Mouse (Mus musculus): ENCODE data around the gene Oxtr. TPM values are rescaled to one million over a fixed set of nuclear protein-coding genes. Genes with fewer than 3 reads are reported as not detected.

The Oxtr gene
- polyA plus RNA-seq, 1 experiment from 2014 or later: 0.64 TPM

DNA sequence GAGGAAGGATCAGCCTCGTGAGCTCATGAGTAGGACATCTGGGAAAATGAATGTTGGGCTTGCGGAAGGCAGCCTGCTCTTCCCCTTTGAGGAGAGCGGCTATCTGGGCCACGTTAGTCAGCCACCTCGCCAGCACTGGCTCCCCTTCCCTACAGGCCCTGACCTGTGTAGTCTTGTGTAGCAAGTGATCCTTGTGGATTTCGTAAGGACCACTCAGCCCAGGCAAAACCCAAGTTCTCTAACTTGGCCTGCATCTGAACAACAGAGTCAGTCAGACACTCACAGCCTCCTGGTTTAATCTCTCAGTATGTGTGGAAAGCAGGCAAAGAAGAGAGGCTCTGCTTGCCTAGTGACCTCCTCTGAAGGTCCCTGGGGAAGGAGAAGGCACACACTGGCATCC, 2.9 kb upstream of the Oxtr start:
- H3K27me3 ChIP-seq (ENCODE audit: control insufficient read depth, insufficient read depth, low read length): peaks cover 32% of the 10 kb centered on the region
- no peak overlapping the region for H3K4me3 ChIP-seq (replicated peaks; ENCODE audit: low read depth, low read length)
- no peak overlapping the region for H3K4me2 ChIP-seq (ENCODE audit: low read length)
- no peak overlapping the region for H3K27ac ChIP-seq (replicated peaks; ENCODE audit: low read depth, low read length)
- DNase-seq (no peak), ATAC-seq (ENCODE audit: low FRiP score, low TSS enrichment) (no peak)
- no peaks in the 10 kb centered on the region for H3K36me3 ChIP-seq (ENCODE audit: control insufficient read depth, insufficient read depth, low read length)
- no peak overlapping the region for H3K9ac ChIP-seq (replicated peaks; ENCODE audit: low read length)
- peaks cover 11% of the 10 kb centered on the region; the same call in 1 of the 2 replicates for H3K4me1 ChIP-seq (ENCODE audit: control insufficient read depth, insufficient read depth, low read length)
- 88% methylated on average over 6 of the region's 6 CpGs for WGBS
- H3K9me3 ChIP-seq (ENCODE audit: control insufficient read depth, low read length): no peaks in the 10 kb centered on the region

DNA sequence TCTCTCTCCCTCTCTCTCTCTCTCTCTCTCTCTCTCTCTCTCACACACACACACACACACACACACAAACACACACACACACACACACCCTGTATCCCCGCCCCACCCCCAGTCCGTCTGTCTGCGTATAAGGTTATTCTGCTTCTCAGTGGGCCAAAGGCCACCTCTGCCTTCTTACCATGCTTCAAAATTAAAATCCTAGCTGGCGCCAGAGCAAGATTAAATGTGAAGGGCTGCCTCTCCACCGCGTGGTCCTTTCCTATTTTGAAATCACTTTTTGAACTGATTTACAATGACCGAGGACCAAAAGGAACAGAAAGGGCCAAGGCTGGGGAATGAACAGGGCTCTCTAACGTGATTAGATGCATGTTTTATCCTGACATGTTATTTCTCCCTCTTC, 1.8 kb upstream of the Oxtr start:
- no peak for DNase-seq
- H3K9ac ChIP-seq (replicated peaks; ENCODE audit: low read length): no peak overlapping the region
- H3K4me2 ChIP-seq (ENCODE audit: low read length): no peak overlapping the region
- WGBS: 69% methylated on average over 8 of the region's 8 CpGs
- H3K36me3 ChIP-seq (ENCODE audit: control insufficient read depth, insufficient read depth, low read length): no peaks in the 10 kb centered on the region
- no peak overlapping the region for H3K4me3 ChIP-seq (replicated peaks; ENCODE audit: low read depth, low read length)
- H3K4me1 ChIP-seq (ENCODE audit: control insufficient read depth, insufficient read depth, low read length): peaks cover 11% of the 10 kb centered on the region; the same call in 1 of the 2 replicates
- H3K9me3 ChIP-seq (ENCODE audit: control insufficient read depth, low read length): no peaks in the 10 kb centered on the region
- no peak overlapping the region for H3K27ac ChIP-seq (replicated peaks; ENCODE audit: low read depth, low read length)
- no peak for ATAC-seq (ENCODE audit: low FRiP score, low TSS enrichment)
- peaks cover 33% of the 10 kb centered on the region for H3K27me3 ChIP-seq (ENCODE audit: control insufficient read depth, insufficient read depth, low read length)

DNA sequence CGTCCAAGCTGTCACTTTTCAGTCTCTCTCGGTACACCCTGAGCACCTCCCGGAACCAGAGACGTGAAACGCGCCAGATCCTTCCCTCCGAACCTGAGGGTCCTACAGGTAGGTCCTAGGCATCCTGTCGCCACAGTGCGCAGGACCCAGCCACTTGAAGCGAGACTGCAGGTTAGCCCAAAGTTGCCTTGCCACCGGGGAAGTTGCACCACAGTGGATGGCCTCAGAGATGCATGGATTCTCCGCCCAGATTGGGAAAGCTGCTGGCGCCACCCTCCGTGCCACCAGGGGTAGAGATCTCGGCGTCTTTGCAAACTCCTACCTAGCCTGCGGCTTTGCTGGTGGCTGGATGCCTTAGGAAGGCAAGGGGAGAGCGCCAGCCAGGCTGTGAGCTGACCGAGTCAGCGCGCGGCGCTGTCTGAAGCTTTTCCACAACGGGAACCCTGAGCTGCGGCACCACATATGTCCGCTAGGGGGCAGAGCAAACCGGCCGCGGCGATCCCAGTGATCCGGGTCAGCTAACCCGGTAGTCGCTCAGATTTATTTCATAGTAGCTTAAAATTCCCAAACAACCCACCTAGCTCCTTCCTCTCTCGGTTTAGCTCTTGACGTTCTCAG, 991 bp upstream of the Oxtr start:
- Histone ChIP-seq H3K27ac (replicated peaks; ENCODE audit: low read depth, low read length) (no peak overlapping the region), H3K9ac (replicated peaks; ENCODE audit: low read length) (peak overlapping the region; percentile 37), H3K27me3 (ENCODE audit: control insufficient read depth, insufficient read depth, low read length) (peaks cover 33% of the 10 kb centered on the region), H3K4me1 (ENCODE audit: control insufficient read depth, insufficient read depth, low read length) (peaks cover 11% of the 10 kb centered on the region; the same call in 1 of the 2 replicates), H3K36me3 (ENCODE audit: control insufficient read depth, insufficient read depth, low read length) (no peaks in the 10 kb centered on the region), H3K4me3 (replicated peaks; ENCODE audit: low read depth, low read length) (peak overlapping the region; percentile 36), H3K4me2 (ENCODE audit: low read length) (peak overlapping the region; percentile 70), H3K9me3 (ENCODE audit: control insufficient read depth, low read length) (no peaks in the 10 kb centered on the region)
- peak; percentile 91 for DNase-seq
- 2% methylated on average over 35 of the region's 35 CpGs for WGBS
- peak; percentile 62 for ATAC-seq (ENCODE audit: low FRiP score, low TSS enrichment)

DNA sequence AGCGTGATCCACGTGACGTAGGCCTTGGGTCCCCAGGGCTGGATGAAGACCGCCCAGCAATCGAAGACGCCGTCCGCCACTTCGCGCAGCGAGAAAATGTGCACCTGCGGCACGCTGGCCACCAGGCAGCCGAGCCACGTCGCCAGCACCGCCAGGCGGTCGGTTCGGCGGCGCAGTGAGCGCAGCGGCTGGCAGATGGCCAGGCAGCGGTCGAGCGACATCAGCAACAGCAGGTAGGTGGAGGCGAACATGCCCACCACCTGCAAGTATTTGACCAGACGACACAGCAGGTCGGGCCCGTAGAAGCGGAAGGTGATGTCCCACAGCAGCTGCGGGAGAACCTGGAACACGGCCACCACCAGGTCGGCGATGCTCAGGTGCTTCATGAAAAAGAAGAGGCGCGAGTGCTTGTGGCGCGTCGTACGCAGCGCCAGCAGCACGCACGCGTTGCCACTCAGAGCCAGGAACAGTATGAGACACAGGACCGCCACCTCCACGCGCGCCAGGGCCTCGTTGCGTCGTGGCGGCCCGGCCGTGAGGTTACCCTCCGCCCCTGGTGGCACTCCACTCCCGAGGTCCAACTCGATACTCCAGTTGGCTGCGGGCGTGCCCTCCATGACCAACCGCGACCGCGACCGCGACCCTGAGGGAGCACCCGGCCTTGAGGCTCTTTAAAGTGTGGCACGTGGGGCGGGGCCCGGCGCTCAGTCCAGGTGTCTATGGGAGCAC, 398 bp downstream of the Oxtr start:
- DNase-seq (peak; percentile 73), ATAC-seq (ENCODE audit: low FRiP score, low TSS enrichment) (peak; percentile 18; the same call in 1 of the 2 replicates)
- peaks cover 33% of the 10 kb centered on the region for H3K27me3 ChIP-seq (ENCODE audit: control insufficient read depth, insufficient read depth, low read length)
- 4% methylated on average over 72 of the region's 72 CpGs for WGBS
- no peaks in the 10 kb centered on the region for H3K9me3 ChIP-seq (ENCODE audit: control insufficient read depth, low read length)
- peaks cover 11% of the 10 kb centered on the region; the same call in 1 of the 2 replicates for H3K4me1 ChIP-seq (ENCODE audit: control insufficient read depth, insufficient read depth, low read length)
- peak overlapping the region; percentile 36 for H3K4me3 ChIP-seq (replicated peaks; ENCODE audit: low read depth, low read length)
- no peak overlapping the region for H3K27ac ChIP-seq (replicated peaks; ENCODE audit: low read depth, low read length)
- peak overlapping the region; percentile 29; the same call in 1 of the 2 replicates for H3K9ac ChIP-seq (replicated peaks; ENCODE audit: low read length)
- H3K36me3 ChIP-seq (ENCODE audit: control insufficient read depth, insufficient read depth, low read length): no peaks in the 10 kb centered on the region
- peak overlapping the region; percentile 70 for H3K4me2 ChIP-seq (ENCODE audit: low read length)

DNA sequence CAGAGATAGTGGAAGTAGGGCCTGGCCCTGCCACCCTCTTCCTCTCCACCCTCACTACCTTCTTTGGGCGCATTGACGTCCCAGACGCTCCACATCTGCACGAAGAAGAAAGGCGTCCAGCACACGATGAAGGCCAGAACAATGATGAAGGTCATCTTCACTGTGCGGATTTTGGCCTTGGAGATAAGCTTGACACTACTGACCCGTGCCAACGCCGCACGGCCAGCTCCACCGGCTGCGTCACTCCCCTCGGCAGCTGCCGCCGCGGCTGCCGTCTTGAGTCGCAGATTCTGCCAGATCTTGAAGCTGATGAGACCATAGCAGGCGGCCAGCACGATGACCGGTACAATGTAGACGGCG, 942 bp downstream of the Oxtr start:
- Histone ChIP-seq H3K9ac (replicated peaks; ENCODE audit: low read length) (peak overlapping the region; percentile 29; the same call in 1 of the 2 replicates), H3K4me2 (ENCODE audit: low read length) (peak overlapping the region; percentile 70), H3K4me3 (replicated peaks; ENCODE audit: low read depth, low read length) (peak overlapping the region; percentile 36), H3K36me3 (ENCODE audit: control insufficient read depth, insufficient read depth, low read length) (no peaks in the 10 kb centered on the region), H3K27me3 (ENCODE audit: control insufficient read depth, insufficient read depth, low read length) (peaks cover 33% of the 10 kb centered on the region), H3K27ac (replicated peaks; ENCODE audit: low read depth, low read length) (no peak overlapping the region), H3K4me1 (ENCODE audit: control insufficient read depth, insufficient read depth, low read length) (peaks cover 11% of the 10 kb centered on the region; the same call in 1 of the 2 replicates), H3K9me3 (ENCODE audit: control insufficient read depth, low read length) (no peaks in the 10 kb centered on the region)
- WGBS: 26% methylated on average over 24 of the region's 24 CpGs
- ATAC-seq (ENCODE audit: low FRiP score, low TSS enrichment): no peak
- DNase-seq: no peak

DNA sequence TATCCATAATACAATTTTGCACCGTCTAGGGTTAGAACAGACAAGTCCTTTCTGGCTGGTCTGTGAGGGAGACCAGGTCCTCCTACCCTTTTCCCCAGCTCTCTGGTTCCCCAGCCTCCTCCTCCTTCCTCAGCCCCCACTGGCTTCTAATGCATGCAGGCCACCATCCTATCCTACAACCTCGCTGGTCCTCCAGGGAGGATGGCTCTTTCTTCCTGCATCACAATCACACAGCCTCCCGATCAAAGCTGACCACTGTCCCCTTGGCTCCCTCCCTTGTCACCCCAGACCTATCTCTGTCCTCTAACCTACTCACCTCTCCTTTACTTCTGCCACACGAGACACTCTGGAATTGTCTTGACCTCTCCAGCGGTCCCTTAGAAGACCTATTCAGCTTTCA, 1.8 kb downstream of the Oxtr start:
- Histone ChIP-seq H3K9me3 (ENCODE audit: control insufficient read depth, low read length) (no peaks in the 10 kb centered on the region), H3K9ac (replicated peaks; ENCODE audit: low read length) (no peak overlapping the region), H3K27ac (replicated peaks; ENCODE audit: low read depth, low read length) (no peak overlapping the region), H3K27me3 (ENCODE audit: control insufficient read depth, insufficient read depth, low read length) (peaks cover 33% of the 10 kb centered on the region), H3K4me3 (replicated peaks; ENCODE audit: low read depth, low read length) (no peak overlapping the region), H3K4me2 (ENCODE audit: low read length) (no peak overlapping the region), H3K4me1 (ENCODE audit: control insufficient read depth, insufficient read depth, low read length) (peaks cover 11% of the 10 kb centered on the region; the same call in 1 of the 2 replicates), H3K36me3 (ENCODE audit: control insufficient read depth, insufficient read depth, low read length) (no peaks in the 10 kb centered on the region)
- WGBS: 84% methylated on average over 5 of the region's 5 CpGs
- DNase-seq (no peak), ATAC-seq (ENCODE audit: low FRiP score, low TSS enrichment) (no peak)

DNA sequence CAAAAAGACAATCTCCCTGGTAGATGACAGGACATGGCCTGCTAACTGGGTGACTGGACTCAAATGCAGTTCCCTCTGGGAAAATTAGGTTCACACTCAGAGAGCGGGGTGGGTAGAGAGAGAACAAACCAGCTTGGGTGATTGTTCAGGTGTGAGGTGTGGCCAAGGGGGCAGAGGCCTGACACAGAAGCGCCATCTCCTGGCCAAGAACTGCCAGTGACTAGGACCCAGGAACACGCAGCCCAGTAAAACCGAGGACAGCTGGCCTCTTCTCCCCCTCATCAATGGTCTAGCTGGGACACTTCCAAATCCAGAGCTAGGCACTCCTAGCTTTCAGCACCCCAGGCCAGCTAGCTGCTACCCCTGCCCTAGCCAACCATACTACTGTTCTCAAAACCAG, 5.4 kb downstream of the Oxtr start:
- no peak overlapping the region for H3K27ac ChIP-seq (replicated peaks; ENCODE audit: low read depth, low read length)
- ATAC-seq (ENCODE audit: low FRiP score, low TSS enrichment): no peak
- WGBS: 11% methylated on average over 4 of the region's 4 CpGs

DNA sequence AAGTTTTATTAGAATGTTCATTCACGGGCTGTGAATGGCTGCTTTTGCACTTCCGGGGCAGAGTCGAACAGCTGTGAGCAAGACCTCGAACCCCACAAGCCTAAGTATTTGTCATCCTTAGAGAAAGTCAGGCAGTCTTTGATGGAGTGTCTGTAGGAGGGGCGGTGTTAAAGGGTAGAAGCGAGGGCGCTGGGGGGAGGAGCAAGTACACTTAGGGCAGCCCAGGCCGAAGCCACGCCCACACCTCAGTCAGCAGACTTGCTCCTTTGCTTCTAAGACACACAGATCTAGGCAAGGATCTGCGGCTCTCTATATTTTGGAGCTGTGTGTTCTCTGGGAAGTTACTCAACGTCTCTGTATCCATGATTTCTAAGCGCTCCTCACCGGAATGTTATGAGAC, 9.9 kb downstream of the Oxtr start:
- Histone ChIP-seq H3K4me2 (ENCODE audit: low read length) (no peak overlapping the region), H3K4me1 (ENCODE audit: control insufficient read depth, insufficient read depth, low read length) (no peaks in the 10 kb centered on the region), H3K4me3 (replicated peaks; ENCODE audit: low read depth, low read length) (no peak overlapping the region), H3K36me3 (ENCODE audit: control insufficient read depth, insufficient read depth, low read length) (no peaks in the 10 kb centered on the region), H3K27ac (replicated peaks; ENCODE audit: low read depth, low read length) (no peak overlapping the region), H3K9ac (replicated peaks; ENCODE audit: low read length) (no peak overlapping the region), H3K27me3 (ENCODE audit: control insufficient read depth, insufficient read depth, low read length) (no peaks in the 10 kb centered on the region), H3K9me3 (ENCODE audit: control insufficient read depth, low read length) (no peaks in the 10 kb centered on the region)
- no peak for DNase-seq
- 0 out of 2 replicates have a peak, but pooled peaks have one; percentile 18 for ATAC-seq (ENCODE audit: low FRiP score, low TSS enrichment)
- WGBS: 54% methylated on average over 13 of the region's 13 CpGs

More for the DNA sequence above, 5.4 kb downstream of the Oxtr start:
- DNase-seq: peak; percentile 58
- Histone ChIP-seq H3K9me3 (ENCODE audit: control insufficient read depth, low read length) (no peaks in the 10 kb centered on the region), H3K9ac (replicated peaks; ENCODE audit: low read length) (no peak overlapping the region), H3K27me3 (ENCODE audit: control insufficient read depth, insufficient read depth, low read length) (peaks cover 18% of the 10 kb centered on the region), H3K4me2 (ENCODE audit: low read length) (no peak overlapping the region), H3K36me3 (ENCODE audit: control insufficient read depth, insufficient read depth, low read length) (no peaks in the 10 kb centered on the region), H3K4me1 (ENCODE audit: control insufficient read depth, insufficient read depth, low read length) (peaks cover 6% of the 10 kb centered on the region; the same call in 1 of the 2 replicates), H3K4me3 (replicated peaks; ENCODE audit: low read depth, low read length) (no peak overlapping the region)

DNA sequence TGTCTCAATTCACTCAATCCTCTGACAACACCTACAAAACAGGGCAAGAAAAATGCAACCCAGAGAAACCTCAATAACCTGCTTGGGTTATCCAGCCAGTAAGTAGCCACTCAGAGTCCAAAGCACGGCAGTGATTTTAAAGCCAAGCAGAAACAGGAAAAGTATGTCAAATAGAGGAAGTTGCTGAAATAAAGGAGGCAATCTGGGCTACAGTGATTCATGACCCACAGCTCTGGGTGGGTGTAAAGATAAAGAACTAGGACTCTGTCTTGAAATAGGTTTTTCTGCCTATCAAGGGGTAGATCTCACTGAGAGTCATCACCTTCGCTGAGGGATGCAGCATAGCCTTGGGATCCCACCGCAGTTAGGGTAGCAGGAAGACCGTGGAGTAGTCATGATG, 18.1 kb downstream of the Oxtr start:
- H3K4me1 ChIP-seq (ENCODE audit: control insufficient read depth, insufficient read depth, low read length): no peaks in the 10 kb centered on the region
- 92% methylated on average over 4 of the region's 4 CpGs for WGBS
- no peak for ATAC-seq (ENCODE audit: low FRiP score, low TSS enrichment)

More for the DNA sequence above, 18.1 kb downstream of the Oxtr start:
- no peak for DNase-seq
- Histone ChIP-seq H3K9me3 (ENCODE audit: control insufficient read depth, low read length) (no peaks in the 10 kb centered on the region), H3K9ac (replicated peaks; ENCODE audit: low read length) (no peak overlapping the region), H3K4me2 (ENCODE audit: low read length) (no peak overlapping the region), H3K4me3 (replicated peaks; ENCODE audit: low read depth, low read length) (no peak overlapping the region), H3K36me3 (ENCODE audit: control insufficient read depth, insufficient read depth, low read length) (no peaks in the 10 kb centered on the region), H3K27me3 (ENCODE audit: control insufficient read depth, insufficient read depth, low read length) (no peaks in the 10 kb centered on the region), H3K27ac (replicated peaks; ENCODE audit: low read depth, low read length) (no peak overlapping the region)
